Mouse (Mus musculus) adrenal gland, adult (tissue): ENCODE results near the gene Crmp1.

Experiments used
- DNase-seq, 2 experiments: peaks; one replicate each; pipeline ENCODE4 v3.0.0; 2022 to 2023; ENCODE audit warnings: low spot score in 1 of 2; ENCODE audit not compliant: inconsistent age in 2 of 2

Crmp1 gene

DNA sequence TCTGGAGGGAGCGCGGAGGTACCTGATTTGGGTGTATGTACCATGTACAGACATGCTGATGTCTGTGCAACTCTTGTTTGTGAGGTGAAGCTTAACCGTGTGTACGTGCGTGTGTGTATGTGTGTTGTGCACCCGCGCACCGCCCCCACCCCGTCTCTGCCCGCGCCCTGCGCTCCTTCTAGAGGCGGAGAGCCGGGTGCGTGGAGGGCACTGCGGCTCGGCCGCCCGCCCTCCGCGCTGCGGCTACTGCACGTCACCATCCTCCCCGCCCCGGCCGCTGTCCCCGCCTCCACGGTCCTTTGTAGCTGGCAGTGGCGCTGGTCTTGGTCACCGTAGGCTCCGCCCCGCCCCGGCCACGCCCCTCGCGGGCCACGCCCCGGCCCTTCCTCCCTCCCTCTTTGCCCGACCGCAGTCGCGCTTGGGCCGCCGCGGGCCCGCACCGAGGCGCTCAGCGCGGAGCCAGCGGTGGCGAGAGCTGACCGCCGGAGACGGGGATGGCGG, at the start of gene Crmp1:
Gene Crmp1, plus strand, starts transcription at position 290 of the 501 bp plus-strand sequence.
- peak; percentile 63 to 72 for DNase-seq

DNA sequence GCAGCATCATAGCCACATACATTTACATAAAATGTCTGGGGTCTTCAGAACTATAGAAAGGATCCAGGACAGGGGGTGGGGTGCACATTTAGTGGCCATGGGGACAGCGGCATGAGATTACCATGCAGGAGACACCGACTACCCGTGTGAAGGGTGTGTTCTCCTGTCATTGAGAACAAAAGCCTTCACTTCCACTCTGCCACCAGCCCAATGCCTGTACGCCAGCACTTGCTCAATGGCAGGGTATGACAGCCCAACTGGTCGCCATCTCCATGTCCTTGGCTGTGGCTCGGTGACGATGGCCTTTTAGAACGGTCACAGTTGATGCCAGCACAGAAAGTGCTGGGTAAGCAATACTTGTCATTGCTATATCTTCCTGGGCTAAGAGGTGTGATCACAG, 45.5 kb upstream of the Crmp1 start:
- no peak for DNase-seq

DNA sequence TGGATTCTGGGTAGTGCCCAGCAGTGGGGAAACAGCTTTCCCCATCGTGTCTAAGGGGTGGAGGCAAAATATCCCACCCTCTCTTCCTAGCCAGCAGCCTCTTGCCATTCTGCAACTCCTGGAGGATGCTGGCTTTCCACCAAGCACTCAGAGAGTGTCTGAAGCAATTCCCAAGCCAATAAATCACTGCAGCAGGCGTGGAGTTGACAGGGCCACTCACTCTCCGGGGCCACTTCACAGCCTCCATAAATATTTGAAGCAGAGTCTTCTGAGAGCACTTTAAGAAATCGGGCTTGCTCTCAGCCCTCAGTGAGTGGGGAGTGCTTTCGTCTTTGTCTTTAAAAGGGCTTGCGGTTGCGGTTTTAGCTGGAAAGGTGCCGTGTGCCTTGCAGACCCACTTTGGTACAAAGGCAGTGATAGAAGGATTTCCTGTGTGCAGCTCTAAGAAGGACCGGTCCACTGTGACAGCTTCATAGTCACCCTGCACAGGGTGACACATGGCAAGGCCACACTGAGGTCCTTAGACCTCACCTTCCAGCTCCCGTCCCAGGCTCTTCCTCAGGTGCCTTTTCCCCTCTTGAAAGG, 45.0 kb upstream of the Crmp1 start:
- no peak for DNase-seq

DNA sequence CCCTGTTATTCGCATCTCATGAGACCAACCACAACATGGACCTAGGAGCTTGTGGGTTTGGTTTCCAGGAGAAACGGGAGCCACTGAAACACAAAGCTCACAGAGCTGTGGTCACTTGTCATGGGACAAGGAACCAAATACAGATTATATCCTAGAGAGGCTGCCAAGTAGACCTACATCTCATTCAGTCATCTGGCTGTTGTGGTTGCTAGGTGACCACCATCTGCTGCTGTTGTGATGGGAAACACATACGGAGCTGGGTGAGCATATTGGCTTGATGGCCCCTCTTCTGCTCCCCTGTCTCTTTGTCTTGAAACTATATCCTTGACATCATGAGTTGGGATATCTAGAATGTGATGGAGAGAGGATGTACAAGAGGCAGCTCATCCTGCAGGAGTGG, 44.3 kb upstream of the Crmp1 start:
- DNase-seq, result no peak

DNA sequence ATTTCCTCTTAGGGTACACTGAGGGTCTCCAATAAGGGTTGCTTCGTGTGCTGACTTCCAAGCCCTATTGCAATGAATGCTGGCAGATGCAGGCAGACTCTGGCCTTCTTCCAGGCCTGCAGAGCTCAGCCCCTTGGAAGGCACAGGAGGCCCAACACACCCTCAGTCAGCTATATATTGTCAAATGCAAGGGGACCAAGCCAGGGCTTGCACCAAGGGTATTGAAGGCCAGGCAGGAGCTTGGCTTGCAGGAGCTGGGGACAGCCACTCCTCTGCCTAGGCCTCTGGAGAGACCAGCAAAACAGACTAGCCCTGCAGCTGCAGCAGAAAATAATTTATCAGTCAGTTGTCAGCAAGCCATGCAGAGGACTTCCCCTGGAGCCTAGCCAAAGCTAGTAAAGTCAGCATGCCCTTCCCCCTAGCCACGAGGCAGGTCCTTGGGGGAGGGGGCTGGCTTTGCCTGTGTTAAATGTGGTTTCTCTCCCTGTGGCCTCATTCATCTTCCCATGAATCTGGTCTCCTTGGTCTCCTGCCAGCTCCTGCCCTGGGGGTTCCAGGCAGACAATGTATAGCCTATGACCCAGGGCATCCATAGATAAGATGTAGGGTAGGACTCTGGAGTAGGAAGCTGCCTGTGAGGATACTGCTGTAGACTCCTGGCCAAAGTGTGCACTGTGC, 43.6 kb upstream of the Crmp1 start:
- no peak for DNase-seq

DNA sequence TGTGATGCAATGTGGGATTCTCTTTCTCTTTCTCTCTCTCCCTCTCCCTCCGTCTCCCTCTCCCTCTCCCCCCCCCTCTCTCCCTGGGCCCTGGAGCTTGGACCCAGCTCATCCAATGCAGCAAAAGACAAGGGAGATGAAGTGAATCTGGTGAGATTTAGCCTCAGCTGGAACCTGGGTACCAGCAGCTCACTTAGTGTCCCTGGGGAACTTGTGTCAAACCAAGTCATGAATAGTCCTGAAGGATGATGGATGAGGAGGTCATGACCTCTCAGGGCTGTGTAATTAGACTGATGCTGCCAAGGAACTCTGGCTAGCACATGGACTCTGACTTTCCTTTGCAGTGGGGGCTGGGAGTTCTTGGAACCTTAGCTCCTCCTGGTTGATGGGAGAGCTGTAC, 39.5 kb upstream of the Crmp1 start:
- no peak for DNase-seq

DNA sequence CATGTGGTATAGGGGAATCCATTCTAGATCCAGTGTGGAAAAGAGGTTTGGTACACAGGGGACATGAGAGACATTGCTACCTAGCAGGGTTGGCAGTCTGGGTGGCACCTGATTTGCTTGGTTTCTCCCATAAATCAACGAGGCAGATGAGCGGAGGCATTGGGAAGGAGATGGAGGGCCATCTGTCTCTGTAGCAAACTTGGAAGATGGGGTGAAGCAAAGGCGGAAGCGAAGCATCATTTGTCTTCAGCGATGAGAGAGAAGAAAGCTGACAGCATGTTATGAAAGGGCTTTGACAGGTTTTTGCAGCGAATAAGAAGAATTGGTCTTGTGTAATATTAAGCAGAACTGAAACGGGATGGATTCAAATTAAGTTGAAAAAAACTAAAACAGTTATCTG, 36.9 kb upstream of the Crmp1 start:
- DNase-seq, result no peak

DNA sequence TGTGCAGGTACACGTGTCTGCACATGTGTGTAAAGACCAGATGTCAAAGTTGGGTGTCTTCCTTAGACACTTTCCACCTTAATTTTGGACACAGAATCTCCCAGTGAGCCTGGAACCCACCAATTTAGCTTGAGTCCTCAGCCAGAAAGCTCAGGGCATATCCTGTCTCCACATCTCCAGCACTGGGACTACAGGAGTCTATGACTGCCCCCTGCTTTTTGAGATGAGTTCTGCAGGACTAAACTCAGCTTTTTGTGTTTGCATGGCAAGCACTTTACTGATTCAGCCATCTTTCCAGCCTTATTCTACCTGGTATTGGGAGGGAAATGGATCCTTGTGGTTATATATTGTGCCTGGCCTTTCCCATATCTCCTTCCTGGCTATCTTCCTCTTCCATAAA, 36.3 kb upstream of the Crmp1 start:
- DNase-seq, result no peak

DNA sequence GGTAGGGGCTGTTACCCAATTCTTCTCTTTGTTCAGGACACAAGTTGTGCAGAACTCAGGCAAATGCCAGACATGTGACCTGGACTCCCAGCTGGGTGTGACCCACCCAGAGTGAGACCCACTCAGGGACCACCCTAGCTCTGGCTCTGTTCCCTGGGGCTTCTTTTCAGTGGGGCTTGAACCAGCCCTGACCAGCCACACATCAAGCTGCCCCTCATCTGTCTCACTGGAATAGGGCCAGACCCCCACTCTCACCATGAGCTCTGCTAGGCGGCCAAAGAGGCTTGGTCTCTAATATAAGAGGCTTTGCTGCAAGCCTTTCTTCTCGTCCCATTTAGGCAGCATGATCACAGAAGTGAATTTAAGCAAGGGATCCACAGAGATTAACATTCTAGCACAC, 35.4 kb upstream of the Crmp1 start:
- no peak for DNase-seq

DNA sequence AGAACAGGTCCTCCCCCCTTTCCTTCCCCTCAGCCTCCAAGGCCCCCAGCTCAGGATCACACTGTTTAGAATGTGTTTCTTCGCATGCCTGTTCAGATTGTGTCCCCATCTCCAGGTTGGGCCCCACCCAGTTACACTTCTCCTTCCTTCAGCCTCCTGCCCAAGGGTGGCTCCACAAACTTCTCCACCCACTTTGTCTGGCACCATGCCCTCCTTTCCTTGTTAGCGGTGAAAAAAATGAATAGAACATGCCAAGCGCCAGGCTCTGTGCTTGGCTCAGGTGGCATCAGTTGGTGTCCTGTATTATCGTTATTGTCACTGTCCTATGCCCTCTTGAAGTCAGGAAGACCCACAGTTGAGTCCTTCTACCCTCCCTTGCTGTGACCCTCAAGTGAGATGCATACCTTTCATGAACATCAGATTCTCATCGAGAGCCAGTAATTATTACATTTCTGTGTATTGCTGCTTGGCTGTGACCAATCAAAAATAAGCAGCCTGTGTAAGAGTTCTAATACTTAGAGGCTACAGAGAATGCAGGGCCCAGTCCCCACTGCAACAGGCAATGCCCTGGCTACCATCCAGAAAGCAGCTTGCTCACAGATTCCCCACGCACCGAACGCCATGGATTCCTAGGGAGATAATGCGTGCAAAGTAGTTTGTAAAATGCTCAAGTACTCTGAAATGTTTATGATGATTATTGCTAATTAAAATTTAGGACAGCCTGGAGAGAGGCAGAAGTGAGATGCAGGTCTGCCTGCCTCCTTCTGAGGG, 28.6 kb upstream of the Crmp1 start:
- DNase-seq, result no peak

DNA sequence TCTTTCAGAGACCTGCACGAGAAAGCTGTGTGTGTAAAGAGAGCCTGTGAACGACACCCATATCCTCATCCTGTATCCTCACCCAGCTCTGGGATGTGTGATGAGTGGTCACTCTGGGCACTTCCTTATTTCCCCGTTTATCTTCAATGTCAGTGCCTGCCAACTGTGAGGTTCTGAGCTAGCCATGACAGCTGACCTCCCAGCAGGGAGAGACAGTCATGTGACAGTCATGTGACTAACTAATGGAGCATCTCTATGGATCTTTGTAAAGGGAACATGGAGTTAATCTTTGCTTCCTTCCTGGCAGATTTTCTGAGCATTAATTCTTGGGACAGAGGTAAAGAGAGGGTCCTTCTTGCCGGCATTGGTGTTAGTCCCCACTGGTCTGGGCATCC, 28.0 kb upstream of the Crmp1 start:
- DNase-seq, result no peak

DNA sequence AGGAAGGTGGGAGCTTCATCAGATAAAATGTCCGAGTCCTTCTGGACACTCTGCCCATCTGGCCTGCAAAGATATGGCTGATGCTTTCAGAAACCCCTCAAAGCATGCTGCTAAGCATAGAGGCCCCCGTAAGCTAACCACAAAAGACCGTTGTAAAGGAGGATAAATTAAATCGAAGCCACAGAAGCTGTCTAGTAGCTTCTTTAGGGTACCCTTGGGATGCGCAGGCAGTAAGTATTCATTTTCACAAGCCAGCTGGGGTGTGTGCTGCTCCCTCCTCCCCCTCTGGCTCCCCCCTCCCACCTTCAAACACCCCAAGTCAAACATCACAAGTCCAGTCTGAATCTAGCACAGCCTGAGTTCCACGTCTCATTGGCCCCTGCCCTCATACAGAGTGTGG, 27.1 kb upstream of the Crmp1 start:
- no peak for DNase-seq

DNA sequence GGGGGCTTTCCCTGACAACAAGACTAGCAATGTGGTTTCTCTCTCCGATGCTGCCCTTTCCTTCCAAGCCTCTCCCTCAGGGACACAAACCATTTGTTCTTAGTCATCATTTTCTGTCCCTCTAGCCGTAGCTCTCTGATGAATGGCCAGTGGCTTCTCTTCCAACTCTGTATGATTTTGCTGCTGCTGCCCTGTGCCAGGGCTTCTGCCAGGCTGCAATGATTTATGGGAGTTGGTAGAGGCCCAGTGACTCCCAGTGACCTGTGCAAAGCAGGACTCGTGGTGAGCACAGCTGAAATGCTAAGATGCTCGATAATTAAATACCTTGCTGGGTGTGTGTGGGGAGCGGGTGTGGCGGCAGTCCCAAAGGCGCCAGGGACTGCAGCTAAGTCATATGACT, 26.5 kb upstream of the Crmp1 start:
- peak; percentile 55 to 70 for DNase-seq

DNA sequence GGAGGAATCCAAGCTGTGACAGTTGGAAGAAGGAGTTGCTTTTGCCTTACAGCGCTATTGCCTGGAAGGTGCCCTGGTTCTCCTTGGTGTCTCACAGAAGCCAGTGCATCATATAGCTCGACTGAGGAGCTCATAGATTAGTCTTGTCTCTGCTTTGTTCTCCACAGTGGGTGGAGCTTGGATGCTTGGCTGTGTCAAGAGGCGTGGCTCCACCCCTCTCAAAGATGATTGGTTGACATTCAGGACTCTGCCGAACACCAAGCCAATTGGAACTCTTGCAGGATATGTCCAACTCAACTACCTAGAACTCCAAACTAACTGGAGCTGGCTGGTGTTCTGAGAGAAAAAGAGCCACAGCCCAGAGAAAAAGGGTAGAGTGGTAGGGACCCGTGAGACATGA, 22.1 kb upstream of the Crmp1 start:
- DNase-seq, result no peak

DNA sequence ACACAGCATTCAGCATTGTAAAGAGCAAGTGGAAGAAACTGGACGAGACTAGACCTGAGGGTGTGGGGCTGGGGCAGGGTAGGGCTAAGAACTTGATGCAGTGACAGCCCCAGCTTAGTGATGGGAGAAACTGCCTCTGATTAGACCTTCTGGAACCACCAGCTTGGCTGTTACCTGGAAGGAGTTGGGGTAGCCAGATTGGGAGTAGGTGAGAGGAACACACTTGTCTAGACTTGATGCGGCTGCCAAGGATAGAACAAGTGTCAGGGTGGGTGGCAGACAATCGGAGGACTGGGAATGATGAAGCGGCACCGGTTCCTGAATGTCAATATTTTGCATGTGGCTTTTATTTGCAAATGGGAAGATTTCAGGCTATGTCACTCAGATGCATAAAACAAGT, 21.2 kb upstream of the Crmp1 start:
- no peak for DNase-seq

DNA sequence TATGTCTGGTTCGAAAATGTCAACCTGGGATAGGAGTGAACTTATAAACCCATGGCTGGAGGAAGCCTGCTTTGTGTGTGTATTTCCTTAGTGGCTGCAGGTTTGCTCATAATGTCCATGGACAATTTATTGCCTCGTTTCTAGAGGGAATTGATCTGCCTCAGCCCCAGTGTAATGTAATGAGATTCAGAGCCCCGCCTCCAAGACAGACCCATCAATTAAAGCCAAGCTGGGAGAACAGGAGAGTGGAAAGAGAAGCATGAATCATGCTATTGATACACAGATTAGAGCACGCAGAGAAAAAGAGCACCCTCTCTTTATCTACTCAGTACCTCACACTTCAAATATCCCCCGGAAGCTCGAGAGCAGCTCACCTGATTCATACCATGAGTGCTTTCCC, 20.2 kb upstream of the Crmp1 start:
- DNase-seq, result no peak

DNA sequence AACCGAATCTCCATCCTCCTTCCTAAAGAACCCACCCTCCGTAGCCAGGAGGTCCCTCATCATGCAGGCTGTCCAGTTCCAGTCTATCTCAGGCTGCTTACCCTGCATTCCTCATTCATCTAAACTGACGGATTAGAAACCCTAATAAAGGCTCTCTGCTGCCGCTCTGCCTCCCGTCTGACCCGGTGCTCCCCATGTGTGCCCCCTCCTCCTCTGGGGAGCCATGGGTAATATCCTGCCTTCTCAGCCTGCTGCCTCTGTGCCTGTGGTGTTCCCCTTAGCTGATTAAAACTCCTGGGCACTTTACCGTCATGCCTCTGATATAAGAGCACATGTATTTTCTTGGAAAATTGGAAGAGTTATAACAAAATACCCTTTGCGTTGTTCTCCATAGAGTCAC, 19.4 kb upstream of the Crmp1 start:
- DNase-seq, result no peak

DNA sequence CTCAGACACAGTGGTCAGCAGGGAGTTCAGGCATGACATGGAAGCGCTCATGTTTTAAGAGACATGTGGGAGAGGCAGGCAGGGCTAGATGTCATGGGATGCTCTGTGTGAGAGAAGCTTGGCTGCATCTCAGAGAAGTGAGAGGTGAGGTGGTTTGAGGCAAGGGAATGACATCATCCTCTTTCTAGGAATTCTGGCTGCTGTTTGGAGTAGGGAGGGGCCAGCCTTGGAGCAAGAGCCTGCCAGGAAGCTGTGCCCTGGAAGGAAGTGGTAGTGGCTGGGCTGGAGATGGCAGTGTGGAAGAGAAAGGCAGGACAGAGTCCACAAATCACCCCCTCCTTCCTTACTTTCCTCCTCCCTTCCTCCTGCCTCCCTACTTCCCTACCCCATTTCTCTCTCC, 16.0 kb upstream of the Crmp1 start:
- DNase-seq, result peak; percentile 29 to 57

DNA sequence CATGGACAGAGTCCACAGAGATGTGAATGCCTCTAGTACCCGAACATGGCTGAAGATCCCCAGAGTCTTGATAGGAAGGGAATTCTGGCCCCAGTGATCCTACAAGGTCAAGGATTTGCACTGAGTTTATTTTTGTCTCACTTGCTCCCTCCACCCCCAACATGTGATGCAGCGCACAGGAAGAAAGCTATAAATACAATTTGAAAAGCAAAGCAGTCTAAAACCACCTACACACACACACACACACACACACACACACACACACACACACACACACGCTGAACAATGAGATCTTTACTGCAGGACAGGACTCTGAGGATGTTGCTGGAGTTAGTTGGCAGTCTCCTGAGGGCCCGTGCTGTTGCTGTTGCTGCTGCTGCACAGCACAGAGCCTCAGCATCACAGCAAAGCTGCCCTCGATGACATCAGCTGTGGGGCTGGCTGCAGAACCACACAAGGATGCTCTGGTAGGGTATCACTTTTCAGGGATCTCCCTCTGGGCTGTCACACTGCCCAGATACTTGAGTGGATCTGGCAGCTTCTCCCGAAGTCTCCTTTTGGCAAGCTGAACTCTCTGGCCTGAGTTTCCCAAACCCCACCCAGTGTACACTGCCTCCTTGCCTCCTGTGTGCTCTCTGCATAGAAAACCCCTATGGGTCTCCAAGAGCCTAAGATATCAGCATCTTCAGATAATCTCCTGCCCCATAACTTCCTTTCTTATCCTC, 13.6 kb upstream of the Crmp1 start:
- no peak for DNase-seq

DNA sequence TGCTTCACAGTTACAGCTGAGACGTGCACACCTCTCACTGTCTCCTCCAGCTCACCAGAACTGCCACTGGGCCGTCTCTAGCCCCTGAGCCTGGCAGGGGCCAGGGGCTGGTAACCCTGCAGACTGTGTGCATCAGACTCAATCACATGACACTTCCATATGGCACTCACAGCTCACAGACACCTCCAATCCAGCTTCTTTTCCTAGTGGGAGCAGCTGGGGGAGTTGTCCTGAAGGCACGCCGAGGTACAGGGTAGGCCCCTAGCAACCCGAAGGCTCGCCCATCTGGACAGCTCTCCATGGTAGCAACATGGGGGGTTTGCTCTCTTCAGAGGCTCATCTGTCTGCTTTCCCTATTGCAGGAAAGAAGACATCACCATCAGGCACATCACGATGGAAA, 12.8 kb upstream of the Crmp1 start:
- DNase-seq, result no peak

DNA sequence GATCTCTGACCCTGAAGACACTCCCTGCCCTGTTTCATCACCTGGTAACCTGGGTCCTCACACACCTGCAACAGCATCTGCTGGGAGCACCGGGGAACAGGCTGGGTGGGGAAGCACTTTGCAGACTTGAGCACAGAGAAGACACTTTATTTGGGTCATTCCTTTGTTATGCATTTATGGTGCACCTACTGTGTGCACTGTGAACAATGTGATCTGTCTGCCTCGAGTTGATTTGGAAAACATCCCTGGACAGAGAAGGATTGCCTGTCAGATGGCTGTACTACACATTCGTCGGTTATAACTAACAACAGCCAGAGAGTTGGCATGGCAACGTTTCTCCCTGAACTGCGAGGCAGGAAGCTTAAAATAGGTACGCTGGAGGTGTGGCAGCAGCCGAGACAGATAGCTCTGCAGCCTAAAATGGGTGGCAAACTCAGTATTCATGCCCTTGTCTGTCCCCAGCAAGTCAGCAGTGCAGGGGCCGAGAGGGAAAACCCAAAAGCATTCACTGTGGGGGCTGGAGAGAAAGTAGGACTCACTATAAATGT, 8.7 kb upstream of the Crmp1 start:
- no peak for DNase-seq
